Mouse (Mus musculus): ENCODE measurements around the gene Fem1a. TPM values are rescaled to one million over a fixed set of nuclear protein-coding genes. Genes with fewer than 3 reads are reported as not detected.
"Not testable (repeated sequence)": the region's sequence is repeated elsewhere in the genome, so short reads cannot be mapped to it uniquely, and the experiment has no call there.

The Fem1a gene
- total RNA-seq, 2 experiments from 2014 or later = 133 to 135 TPM

DNA sequence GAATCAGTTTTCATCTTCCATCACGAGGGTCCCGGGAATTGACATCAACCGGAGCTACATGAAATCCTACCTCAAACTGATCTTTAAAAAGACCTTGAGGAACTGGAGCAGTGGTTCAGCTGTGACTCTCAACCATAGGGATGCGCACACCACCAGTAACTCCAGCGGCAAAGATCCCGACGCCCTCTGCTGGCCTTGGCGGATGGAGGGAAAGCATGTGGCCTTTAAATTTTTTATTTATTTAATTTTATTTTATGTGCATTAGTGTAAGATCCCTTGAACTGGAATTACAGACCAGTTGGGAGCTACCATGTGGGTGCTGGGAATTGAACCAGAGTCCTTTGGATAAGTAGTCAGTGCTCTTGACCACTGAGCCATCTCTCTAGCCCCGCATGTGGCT lies 1.2 kb upstream of the Fem1a start:
- DNase-seq = peak; percentile 7

DNA sequence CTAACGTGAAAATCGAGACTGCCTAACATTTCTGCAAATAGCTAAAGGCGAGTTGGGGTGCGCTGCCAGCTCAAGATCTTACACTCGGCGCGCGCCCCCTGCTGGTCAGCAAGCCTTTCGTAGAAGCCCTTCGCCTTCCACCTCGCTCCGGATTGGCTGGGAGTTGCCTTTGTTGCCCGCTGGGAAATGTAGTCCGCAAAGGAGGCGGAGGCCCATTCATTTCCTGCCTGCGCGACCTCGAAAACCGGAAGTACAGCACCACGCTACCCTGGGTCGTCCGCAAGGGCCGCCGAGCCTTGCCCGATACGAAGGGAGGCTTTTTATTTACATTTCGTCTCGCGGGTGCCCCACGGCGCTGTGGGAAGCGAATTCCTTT lies 759 bp upstream of the Fem1a start:
- DNase-seq = peak; percentile 97

DNA sequence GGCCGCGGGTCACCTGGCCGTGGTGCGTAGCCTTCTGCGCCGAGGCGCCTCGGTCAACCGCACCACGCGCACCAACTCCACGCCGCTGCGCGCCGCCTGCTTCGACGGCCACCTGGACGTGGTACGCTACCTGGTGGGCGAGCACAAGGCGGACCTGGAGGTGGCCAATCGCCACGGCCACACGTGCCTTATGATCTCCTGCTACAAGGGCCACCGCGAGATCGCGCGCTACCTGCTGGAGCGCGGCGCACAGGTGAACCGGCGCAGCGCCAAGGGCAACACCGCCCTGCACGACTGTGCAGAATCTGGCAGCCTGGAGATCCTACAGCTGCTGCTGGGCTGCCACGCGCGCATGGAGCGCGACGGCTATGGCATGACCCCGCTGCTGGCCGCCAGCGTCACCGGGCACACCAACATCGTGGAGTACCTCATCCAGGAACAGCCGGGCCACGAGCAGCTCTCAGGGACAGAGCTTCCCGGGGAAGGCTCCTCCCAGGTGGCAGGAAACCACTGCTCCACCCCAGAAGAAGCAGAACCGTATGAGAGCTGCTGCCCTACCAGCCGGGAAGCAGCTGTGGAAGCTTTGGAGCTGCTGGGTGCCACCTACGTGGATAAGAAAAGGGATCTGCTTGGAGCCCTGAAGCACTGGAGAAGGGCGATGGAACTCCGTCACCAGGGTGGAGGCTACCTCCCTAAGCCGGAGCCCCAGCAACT lies 728 bp downstream of the Fem1a start:
- peak; percentile 71 for DNase-seq

DNA sequence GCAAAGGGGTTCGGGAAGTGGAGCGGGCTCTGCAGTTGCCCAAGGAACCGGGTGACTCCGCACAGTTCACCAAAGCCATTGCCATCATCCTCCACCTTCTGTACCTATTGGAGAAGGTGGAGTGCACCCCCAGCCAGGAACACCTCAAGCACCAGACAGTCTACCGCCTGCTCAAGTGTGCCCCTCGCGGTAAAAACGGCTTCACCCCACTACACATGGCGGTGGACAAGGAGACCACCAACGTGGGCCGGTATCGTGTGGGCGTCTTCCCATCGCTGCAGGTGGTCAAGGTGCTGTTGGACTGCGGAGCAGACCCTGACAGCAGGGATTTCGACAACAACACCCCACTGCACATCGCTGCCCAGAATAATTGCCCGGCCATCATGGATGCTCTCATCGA lies 1.7 kb downstream of the Fem1a start:
- not testable (repeated sequence) for DNase-seq

DNA sequence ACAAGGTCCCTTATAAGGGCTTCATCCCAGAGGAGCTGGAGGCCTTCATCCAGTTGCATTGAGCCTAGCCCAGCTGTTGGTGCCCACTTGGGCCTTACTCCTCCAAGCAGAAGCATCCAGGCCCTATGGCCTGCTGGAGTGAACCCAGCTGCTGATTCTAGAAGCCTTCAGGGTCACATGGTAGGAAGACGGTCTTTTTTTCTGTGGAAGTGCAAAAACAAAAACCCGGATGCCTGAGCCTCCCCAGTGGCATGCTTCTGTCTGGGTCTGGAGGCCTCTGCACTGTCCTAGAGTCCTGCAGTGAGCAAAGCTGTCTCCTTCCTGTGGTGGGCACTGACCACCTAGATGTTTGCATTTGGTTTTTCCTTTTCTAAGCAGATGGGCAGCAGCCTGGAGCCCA lies 2.2 kb downstream of the Fem1a start:
- not testable (repeated sequence) for DNase-seq

DNA sequence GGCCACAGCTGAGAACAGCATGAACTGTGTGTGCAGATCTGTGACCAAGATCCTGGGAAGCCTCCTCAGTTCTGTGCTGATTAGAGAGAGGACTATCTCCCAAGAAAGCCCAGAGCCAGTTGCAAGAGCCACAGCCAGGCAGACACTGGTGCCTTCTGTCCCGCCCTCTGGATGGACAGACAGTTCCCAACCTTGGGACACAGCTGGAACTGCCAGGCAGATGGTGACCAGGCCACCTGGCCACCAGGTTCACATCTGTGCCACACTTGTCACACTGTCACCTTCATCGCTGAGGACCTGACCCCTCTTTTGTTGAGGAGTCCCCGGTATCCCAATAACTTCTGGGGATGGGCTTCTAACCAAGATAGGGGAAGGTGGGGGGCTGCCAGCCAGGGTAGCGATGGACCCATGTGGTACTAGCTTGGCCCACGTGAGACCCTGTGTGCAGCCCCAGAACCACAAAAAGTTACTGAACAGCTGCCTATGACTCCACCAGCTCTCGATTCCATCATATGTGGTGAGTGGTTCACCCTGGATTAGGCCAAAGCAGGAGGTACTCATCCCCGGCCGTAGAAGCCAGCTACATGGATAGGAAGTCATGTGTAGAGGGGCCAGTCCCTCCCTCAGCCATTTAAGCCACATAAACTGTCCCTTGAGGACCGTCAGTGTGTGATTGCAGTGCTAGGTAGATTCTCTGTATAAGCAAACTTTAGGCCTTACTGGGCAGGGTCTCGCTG lies 2.9 kb downstream of the Fem1a start:
- peak; percentile 59 for DNase-seq

DNA sequence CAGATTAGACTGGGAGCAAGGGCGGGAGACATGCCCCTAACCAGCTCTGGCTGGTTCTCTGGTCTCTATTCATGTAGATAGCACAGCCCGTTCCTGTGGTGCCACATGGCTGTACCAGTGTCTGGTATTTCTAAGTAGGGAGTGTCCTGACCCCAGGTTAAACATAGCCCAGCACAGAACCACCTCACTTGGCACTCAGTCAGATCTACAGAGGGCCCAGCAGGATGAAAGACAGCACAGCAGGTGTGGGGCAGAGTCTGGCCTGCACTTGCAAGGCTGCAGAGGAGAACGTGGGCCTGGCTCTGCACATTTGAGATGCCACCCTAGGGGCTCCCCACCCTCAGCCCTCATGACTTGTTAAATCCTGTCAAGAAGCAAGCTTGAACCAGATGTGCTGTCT lies 4.6 kb downstream of the Fem1a start:
- DNase-seq = peak; percentile 88

DNA sequence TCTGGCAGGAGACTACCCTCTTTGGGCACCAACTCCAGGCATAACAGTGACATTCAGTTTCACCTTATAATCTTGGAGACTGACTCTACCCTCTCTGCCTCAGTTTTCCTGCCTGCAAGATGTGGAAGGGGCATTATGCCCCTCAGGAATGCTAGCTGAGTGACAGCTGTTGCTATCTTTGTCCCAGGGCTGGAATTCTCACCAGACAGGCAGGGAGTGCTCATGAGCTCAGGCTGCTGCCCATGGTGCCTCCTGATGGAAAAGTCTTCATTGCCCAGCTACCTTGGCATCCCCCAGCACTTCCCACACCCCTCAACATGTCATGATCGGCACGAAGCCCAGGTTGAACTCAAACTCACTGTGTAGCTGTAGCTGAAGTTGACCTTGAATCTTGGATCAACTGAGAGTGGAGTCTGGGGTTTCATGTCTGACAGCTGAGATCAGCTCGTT lies 6.1 kb downstream of the Fem1a start:
- DNase-seq = peak; percentile 82

DNA sequence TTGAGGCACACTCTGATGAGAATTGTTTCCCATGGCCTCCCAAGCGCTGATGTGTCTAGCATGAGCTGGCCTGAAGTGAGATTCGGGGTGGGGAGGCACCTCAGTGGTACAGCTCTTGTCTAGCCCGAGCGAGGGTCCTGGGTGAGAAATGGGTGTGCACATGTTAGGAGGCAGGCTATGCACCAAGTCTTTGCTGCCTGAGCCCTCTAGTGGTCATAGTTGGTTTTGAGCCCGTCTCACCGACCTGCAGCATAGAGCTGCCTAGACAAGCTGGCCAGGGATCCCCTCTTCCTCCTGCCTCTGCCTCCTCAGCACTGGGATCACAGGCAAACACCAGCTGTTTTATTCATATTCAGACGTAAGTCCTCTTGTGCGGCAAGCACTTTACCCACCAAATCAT lies 7.4 kb downstream of the Fem1a start:
- DNase-seq = peak; percentile 69

DNA sequence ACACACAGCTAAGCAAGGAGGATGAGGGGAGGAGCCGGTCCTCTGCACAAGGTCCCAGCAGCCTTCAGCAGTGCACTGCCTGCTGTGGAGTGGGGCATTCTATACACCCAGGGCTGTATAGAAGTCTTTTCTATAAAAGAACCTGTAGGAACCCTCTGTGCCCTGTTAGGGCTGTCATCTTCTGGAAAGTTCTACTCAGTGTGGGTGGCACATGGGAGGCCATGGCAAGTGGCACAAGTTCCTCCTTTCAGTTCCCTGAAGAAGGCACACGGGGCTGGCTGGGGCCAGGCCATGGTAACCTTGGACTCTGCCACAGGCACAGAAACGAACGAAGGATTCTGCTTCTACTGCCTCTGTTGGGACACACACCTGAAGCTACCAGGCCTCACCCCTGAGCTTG lies 8.4 kb downstream of the Fem1a start:
- no peak for DNase-seq

DNA sequence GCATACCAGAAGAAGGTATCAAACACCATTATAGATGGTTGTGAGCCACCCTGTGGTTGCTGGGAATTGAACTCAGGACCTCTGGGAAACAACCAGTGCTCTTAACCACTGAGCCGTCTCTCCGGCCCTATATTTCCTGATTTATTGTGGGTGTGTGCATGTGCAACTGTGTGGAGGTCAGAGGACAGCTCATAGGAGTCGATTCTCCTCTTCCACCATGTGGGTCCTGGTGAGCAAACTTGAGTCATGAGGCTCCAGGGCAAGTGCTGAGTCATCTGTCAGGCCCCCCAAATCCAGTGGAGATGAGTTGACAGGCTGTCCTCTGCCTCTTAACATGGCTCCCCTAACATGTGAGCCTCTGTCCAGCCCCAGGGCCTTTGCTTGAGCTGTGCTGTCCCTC lies 9.3 kb downstream of the Fem1a start:
- DNase-seq = no peak

DNA sequence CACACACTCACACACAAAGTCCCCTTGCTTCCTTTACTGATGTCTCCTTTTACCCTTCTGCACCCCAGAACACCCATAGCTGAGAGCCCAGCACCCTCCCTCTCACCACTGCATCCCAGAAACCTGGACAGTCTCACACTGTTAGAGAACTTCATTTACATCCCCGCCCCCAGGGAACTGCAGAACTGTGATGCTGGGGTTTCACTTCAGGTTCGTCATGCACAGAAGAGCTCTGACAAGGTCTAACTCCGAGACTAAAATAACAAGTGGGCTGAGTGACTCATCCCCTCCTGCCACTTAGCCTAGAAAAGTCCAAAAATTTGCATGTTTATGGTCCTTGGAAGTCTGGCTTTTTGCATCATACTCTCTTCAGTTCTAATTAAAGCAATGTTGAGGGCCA lies 9.7 kb downstream of the Fem1a start:
- no peak for DNase-seq

DNA sequence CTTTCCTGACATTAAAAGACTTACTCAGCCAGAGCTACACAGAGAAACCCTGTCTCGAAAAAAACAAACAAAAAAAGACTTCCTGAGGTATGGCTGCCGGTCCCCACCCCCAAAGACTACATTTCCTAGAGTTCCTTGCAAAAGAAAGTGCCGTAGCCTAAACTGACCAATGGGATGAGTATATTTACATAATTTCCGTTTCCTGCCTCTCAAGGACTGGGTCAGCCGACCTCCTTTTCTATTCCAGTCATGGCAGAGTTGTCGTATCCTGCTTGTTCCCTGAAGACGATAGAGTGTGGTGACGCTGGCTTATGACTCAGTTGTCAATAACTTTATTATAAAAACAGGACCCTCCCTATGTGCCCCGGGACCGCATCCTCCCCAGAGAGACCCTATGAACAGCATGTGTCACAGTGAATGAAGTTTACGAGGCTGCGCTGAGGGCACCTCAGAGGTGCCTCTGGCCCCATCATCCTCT lies 12.6 kb downstream of the Fem1a start:
- DNase-seq = peak; percentile 67

DNA sequence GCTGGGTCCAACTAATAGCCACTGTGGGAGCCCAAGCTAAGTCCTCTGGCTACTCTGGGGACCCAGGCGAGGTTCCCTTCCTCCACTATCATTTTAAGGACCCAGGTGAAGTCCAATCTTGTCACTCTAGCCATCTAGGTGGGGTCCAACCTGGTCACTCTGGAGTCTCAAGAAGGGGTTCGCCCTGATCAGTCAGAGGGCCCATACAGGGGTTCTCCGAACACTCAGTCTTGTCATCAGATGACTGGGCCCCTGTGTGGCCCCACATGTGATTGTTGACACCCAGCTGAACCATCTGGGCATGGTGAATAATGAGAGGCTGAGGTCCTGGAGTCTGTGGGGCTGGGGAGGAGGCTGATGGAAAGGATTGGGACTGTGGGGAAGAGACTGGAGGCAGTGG lies 13.1 kb downstream of the Fem1a start:
- DNase-seq = no peak

DNA sequence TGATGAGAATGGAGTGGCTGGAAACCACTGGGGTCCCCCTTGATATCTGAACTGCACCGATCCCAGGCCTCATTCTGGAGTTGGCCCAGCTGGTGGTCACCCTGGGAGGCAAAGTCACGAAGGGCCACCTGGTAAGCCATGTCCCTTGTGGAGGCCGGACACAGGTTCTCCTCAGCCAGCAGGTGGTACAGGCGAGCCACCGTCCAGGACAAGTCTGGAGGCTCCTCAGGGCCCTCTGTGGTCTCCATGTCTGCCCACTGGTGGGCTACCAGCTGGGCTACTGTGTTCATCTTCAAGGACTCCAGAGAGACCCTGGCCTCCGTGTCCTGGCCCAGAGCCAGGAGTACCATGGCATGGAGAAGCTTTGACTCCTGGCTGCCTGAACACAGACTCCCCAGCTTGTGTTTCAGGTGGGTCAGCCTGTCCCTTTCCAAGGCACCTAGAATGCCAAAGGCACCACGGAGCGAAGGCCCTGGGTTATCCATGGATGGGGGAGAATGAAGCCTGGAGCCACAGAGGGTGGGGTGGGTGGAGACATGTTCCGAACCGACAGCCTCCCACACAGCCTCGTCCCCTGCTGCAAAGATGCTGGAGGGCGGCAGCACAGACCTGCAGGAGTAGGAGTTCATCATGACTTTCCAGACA lies 15.1 kb downstream of the Fem1a start:
- no peak for DNase-seq

DNA sequence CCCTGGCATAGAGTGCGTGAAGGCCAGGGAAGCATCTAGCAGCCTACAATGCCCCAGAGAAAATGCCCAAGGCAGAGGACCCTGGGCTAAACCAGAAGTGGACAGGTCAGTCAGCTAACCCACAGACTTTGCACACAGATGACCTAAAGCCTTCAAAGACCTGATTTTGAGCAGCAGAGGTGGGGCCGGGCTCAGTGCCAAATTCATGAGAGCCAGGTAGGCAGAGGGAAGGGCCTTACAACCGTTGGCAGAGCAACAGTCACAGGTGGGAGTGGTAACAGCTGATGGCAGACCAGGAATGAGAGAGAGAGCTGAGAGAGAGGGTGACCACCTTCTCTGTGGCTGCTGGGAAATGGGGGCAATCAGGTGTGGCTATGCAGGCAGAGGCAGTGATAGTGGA lies 16.0 kb downstream of the Fem1a start:
- no peak for DNase-seq

DNA sequence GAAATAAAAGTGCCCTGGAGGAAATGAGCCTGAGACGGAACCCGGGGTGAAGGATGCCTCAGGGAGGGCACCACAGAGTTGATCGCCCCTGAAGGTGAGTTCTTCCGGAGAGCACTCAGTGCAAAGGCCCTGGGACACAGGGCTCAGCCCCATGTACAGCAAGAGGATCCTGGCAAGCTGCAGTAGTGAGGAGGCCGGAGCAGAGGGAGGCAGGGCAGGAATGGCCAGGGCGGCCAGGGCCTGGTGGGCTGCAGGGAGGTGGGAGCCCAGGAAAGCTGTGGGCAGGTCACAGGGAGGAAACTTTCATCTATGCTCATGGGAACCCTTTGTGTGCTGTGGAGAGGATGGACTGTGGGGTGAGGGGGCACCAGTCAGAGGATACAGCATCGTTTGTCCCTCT lies 16.9 kb downstream of the Fem1a start:
- no peak for DNase-seq

DNA sequence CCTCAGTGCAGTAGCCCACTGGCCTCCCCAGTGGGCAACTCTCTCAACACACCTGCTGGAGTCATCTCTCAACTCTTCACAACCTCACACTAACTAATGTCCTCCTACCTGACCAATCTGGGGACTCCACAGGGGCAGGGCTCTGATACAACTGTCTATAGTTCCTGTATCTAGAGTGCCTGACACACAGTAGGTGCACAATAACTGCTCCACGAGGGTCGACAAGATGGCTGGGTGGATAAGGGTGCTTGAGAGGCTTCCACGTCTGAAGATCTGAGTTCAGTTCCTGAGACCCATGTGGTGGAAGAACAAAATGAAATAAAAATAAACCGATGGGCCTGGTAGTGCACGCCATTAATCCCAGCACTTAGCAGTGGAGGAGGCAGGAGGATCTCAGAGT lies 17.4 kb downstream of the Fem1a start:
- DNase-seq = no peak

DNA sequence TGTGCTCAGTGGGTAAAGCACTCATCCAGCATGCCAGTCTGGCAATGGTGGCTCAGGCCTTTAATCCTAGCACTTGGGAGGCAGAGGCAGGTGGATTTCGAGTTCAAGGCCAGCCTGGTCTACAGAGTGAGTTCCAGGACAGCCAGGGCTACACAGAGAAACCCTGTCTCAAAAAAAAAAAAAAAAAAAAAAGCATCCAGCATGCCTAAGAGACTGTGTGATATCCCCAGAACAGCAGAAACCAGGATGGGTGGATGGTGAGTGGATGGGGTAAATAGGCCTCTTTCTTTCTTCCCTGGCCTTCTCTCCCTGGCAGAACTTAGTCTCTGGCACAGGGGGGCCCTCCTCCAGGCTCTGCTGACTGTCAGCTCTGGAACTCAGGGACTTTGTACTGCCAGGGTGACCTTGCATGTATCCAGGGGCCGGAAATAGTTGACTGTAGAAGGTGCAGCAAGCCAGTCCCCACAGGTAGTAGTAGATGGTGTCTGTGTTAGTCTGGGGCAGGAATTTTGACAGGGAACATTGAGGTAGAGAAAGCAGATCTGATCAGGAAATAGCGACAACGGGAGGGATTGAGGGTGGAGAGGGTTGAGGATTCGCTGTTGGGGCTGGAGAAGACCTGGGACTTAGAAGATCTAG lies 19.4 kb downstream of the Fem1a start:
- DNase-seq = peak; percentile 57

DNA sequence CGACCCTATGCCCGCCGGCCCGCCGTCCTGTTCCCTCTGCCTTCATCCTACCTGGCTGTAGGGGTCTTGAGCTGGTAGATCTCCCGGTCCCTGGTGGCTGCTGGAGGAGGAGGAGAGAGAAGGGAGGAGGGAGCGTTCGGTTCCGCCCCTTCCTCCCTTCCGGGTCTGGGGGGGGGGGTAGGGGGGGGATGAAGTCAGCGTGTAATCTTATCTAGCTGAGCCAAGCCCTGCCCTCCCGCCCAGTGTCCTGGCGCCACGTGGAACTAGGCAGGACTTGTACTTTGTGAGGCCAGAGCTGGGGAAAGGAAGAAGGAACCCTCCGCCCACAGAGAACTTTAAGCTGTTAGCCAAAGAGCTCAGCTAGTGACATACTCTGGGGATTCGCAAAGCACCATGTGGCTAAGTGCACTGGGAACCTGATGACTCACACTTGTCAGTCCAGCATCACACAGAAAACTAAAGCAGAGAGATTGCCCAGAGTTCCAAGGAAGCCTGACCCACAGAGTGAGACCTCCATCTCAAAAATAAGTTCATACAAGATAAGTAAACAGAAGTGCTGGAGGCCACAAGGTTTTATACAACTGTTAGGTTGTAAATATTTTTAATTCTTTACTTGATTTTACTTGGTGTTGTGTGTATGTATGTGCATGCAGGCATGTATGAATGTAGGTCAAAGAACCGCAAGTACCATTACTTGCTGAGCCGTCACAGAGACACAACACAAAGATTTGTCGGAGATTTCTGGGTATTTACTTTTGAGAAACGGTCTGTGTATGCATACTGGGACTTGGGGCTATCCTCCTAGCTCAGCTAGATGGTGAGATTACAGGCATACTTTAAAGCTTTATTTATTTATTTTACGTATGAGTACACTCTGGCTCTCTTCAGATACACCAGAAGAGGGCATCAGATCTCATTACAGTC lies 20.3 kb downstream of the Fem1a start, which contains the start of gene Ticam1:
Gene Ticam1 (minus strand): TSS at position 144 of the 924 bp plus-strand sequence.
- DNase-seq = peak; percentile 95

DNA sequence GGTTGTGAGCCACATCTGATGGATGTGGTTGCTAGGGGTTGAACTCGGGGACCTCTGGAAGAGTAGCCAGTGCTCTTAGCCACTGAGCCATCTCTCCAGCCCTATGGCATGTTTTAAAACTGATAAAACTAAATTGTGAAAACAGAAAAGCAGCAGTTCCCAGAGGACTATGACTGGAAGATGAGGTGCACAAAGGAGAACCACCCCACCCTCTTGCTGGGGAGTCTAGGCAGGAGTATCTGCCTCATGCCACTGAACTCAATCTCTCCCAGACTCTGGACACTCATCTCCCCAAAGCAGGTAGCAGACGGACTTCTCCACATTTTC lies 20.9 kb downstream of the Fem1a start:
- no peak for DNase-seq

DNA sequence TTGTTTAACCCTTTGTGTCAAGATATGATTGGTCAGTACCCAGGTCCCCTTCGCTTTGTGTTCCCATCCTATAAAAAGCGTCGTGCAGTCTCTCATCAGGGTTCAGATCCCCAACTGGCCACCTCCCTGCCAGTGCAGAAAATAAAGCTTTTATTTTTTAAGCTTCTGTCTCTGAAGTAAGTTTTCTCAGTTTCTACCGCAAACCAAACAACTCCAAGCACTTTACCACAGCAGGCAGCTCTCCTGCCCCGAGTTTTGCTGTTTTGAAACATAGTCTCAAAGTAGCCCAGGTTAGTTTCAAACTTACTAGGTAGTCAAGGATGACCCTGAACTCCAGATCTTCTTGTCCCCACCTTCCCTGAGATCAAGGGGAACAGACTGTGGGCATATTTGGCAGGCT lies 21.7 kb downstream of the Fem1a start:
- DNase-seq = no peak

Measured in gastrocnemius, postnatal 25 days (tissue).